Mouse (Mus musculus) ES-E14 (cell line): ENCODE results near the gene Stxbp6. TPM values are rescaled to one million over a fixed set of nuclear protein-coding genes. Genes with fewer than 3 reads are reported as not detected.

Source experiments
- DNase-seq: peaks from one replicate; pipeline ENCODE4 v3.0.0-alpha.2; 2013; ENCODE audit warnings: low read depth, low spot score
- H3K27ac ChIP-seq: 2 replicates; pipeline ENCODE4 v1.5.1; 2012; ENCODE audit warnings: low read depth, mild to moderate bottlenecking, low read length, moderate library complexity, mixed read lengths; ENCODE audit not compliant: poor library complexity, insufficient read depth, severe bottlenecking
- H3K36me3 ChIP-seq: 2 replicates; pipeline ENCODE4 v1.6.1; 2012; ENCODE audit warnings: mild to moderate bottlenecking, low read length, moderate library complexity, mixed read lengths; ENCODE audit not compliant: control insufficient read depth, poor library complexity, insufficient read depth, severe bottlenecking
- H3K4me1 ChIP-seq, 2 experiments: fragments of 150-350 bp in 1 of 2; sonication (generic) in 1 of 2; 2 replicates each; pipeline ENCODE4 v1.6.1; 2012; ENCODE audit warnings: low read length in 2 of 2, mild to moderate bottlenecking in 1 of 2, mixed read lengths in 1 of 2; ENCODE audit not compliant: control insufficient read depth in 2 of 2, insufficient read depth in 2 of 2, poor library complexity in 1 of 2
- H3K4me3 ChIP-seq, 2 experiments: fragments of 150-350 bp in 1 of 2; sonication (generic) in 1 of 2; 2 replicates each; pipeline ENCODE4 v1.5.1; 2012; ENCODE audit warnings: low read length in 2 of 2, low read depth in 1 of 2, mild to moderate bottlenecking in 1 of 2, mixed read lengths in 1 of 2; ENCODE audit not compliant: insufficient read depth in 1 of 2, poor library complexity in 1 of 2, severe bottlenecking in 1 of 2
- H3K9ac ChIP-seq: 2 replicates; pipeline ENCODE4 v1.6.1; 2012; ENCODE audit warnings: low read depth, mild to moderate bottlenecking, low read length, mixed read lengths; ENCODE audit not compliant: poor library complexity, insufficient read depth, severe bottlenecking
- H3K9me3 ChIP-seq: fragments of 150-350 bp; sonication (generic); 2 replicates; pipeline ENCODE4 v1.6.1; 2012; ENCODE audit warnings: low read depth, mild to moderate bottlenecking, low read length; ENCODE audit not compliant: control insufficient read depth, insufficient read depth
- CHD2 ChIP-seq: IDR thresholded peaks from 2 replicates; pipeline ENCODE4 v1.6.1; 2014; ENCODE audit warnings: mild to moderate bottlenecking, low read depth, low read length, inconsistent platforms
- HCFC1 ChIP-seq: IDR thresholded peaks from 2 replicates; pipeline ENCODE4 v1.6.1; 2012; ENCODE audit warnings: low read length, inconsistent platforms, borderline replicate concordance; ENCODE audit not compliant: insufficient read depth
- MAFK ChIP-seq: IDR thresholded peaks from 2 replicates; pipeline ENCODE4 v1.6.1; 2014; ENCODE audit warnings: mild to moderate bottlenecking, low read depth, low read length, inconsistent platforms; ENCODE audit not compliant: insufficient read depth
- ZC3H11A ChIP-seq: IDR thresholded peaks from 2 replicates; pipeline ENCODE4 v1.6.1; 2012; ENCODE audit warnings: low read depth, mild to moderate bottlenecking, inconsistent platforms, low read length, borderline replicate concordance
- ZNF384 ChIP-seq: IDR thresholded peaks from 2 replicates; pipeline ENCODE4 v1.6.1; 2012; ENCODE audit warnings: low read depth, low read length, inconsistent platforms
- in situ Hi-C, 2 experiments: fragments of 600-800 bp; cut with MboI; formaldehyde crosslinking; loops; one replicate each; pipeline ENCODE4 v1.15.1; 2025; ENCODE audit warnings: low sequenced_read_pairs in 2 of 2, inconsistent platforms in 1 of 2; ENCODE audit not compliant: unreplicated experiment in 2 of 2
- total RNA-seq: library from RNA; depleted of rRNA; stranded (reverse); fragments of 300-350 nt; gene quantifications from 2 replicates; pipeline ENCODE4 v1.2.3, GENCODE M21; 2012

Stxbp6 gene
- total RNA-seq, 1 experiment: 0.76 TPM

DNA sequence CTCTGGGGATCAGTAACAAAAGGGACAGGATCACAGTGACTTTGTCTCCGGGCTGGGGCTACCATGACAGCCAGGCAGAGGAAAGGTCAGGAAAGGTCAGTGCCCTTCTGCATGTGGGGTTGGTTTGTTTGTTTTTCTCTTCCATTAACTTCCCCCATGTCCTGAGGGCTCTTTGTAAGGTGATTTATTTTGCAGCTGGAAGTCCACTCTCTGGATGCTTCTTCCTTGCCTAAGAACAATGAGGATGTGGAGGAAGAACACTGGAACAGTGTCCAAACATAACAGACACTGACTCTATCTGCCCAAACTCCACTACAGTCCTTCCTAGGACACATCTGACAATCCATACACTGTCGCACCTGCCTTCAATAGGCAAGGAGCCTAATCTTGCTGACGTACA, 146.1 kb downstream of the Stxbp6 start:
- TF ChIP-seq CHD2 (no peak), ZNF384 (no peak), HCFC1 (no peak), ZC3H11A (no peak)
- H3K4me3 ChIP-seq: no peak overlapping the region
- H3K4me1 ChIP-seq: no peaks in the 10 kb centered on the region
- in situ Hi-C loops: no loop called here
- H3K36me3 ChIP-seq: no peaks in the 10 kb centered on the region
- no peak overlapping the region for H3K27ac ChIP-seq
- DNase-seq: no peak
- no peak overlapping the region for H3K9ac ChIP-seq
- H3K9me3 ChIP-seq: no peaks in the 10 kb centered on the region

- Histone ChIP-seq H3K4me3 (no peak overlapping the region), H3K4me1 (no peaks in the 10 kb centered on the region), H3K9me3 (no peaks in the 10 kb centered on the region), H3K36me3 (no peaks in the 10 kb centered on the region), H3K9ac (no peak overlapping the region), H3K27ac (no peak overlapping the region)
- DNase-seq: no peak
- in situ Hi-C loops: no loop called here
- TF ChIP-seq CHD2 (no peak), HCFC1 (no peak), MAFK (no peak), ZC3H11A (no peak)
Measured at GRCm38 (mm10) chr12:44925901-44926300, 148.6 kb downstream of the Stxbp6 start.

DNA sequence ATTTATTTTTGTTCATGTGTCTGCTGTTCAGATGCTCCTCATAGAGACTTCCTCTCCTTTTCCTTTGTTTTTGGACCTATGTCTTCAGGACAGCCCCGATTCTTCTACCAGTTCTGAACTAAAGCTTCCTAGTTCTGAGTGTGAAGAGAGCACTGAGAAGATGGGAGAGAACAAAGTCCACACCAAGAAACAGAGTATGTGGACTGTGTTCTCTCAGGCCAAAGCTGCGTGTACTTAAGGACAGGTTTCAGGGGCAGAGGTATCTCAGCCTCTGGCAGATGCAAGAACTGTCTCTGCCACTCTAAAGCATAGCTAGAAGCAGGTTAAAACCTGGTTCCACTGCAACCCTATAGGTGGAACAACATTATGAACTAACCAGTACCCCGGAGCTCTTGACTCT, 151.2 kb downstream of the Stxbp6 start:
- Histone ChIP-seq H3K9me3 (no peaks in the 10 kb centered on the region), H3K27ac (no peak overlapping the region), H3K36me3 (no peaks in the 10 kb centered on the region), H3K4me1 (no peaks in the 10 kb centered on the region), H3K9ac (no peak overlapping the region), H3K4me3 (no peak overlapping the region)
- no peak for DNase-seq
- in situ Hi-C loops: no loop called here
- no peak for TF ChIP-seq CHD2
- TF ChIP-seq ZNF384: no peak
- TF ChIP-seq MAFK: no peak
- TF ChIP-seq ZC3H11A: no peak
- TF ChIP-seq HCFC1: no peak

DNA sequence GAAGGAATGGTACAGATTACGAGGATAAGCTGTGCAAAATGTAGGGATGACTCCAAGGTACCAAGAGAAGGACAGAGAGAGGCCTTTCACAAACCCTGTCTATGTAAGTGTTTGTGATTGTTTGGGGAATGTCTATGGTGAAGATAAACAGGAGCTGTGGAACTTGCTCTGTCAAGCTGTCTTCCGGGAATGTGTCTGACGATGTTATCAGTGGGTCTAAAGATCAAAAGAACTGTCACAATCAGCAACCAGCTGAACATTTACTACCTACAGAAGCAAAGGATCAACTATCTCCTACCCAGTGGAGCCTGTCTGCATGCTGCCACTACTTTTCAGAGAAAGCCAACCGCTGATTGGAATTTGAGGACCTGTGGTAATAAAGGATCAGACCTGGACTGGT, 152.3 kb downstream of the Stxbp6 start:
- Histone ChIP-seq H3K9ac (no peak overlapping the region), H3K4me1 (no peaks in the 10 kb centered on the region), H3K27ac (no peak overlapping the region), H3K4me3 (no peak overlapping the region), H3K9me3 (no peaks in the 10 kb centered on the region), H3K36me3 (no peaks in the 10 kb centered on the region)
- in situ Hi-C loops: no loop called here
- no peak for DNase-seq
- no peak for TF ChIP-seq HCFC1
- no peak for TF ChIP-seq CHD2
- TF ChIP-seq MAFK: no peak

- no peak for TF ChIP-seq CHD2
Measured at GRCm38 (mm10) chr12:44919613-44920012, 154.9 kb downstream of the Stxbp6 start.

More at GRCm38 (mm10) chr12:44919613-44920012, 154.9 kb downstream of the Stxbp6 start:
- Histone ChIP-seq H3K36me3 (no peaks in the 10 kb centered on the region), H3K4me1 (no peaks in the 10 kb centered on the region), H3K27ac (no peak overlapping the region), H3K9me3 (no peaks in the 10 kb centered on the region), H3K4me3 (no peak overlapping the region), H3K9ac (no peak overlapping the region)
- DNase-seq: no peak
- in situ Hi-C loops: no loop called here
